Mouse (Mus musculus): ENCODE measurements at regions not wholly inside any gene's neighbourhood (a gene's known extent, or its start where the extent isn't known, plus 50 kb on each side); places are given as distances from the start of the nearest gene placed in this dataset.
A peak's percentile ranks its signal among the peaks of the same experiment; 100 is the strongest.

DNA sequence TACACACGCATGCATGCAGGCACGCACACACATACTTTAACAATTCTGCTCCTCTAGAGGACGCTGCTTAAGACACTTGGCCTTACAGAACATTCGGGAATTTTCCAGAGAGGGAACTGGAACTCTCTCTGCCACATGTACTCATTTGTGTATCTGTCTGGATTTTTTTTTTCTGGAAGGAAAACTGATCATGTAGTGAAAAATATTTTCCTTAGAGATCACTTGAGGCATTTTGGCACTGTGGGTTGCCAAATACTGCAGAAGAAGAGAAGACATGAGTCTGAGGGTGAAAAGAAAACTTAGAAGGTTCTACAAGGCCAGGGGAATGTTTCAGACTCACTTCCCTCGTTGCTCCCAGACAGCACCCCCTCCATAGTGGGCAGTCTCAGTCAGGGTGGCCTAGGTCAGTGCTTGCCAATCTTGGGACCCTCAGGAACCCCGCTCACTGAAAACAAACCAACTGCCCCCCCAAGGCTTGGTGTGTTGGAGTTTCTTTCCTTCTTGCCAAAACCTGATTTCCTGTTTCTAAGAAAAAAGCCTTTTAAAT is 203.0 kb downstream of the Gm12728 start:
- TF ChIP-seq CTCF (IDR thresholded peaks at IDR 0.05) (peak; percentile 38), EP300 (IDR thresholded peaks at IDR 0.05) (peak; percentile 21; the same call in 1 of the 2 replicates)
